Mouse (Mus musculus) stomach, postnatal 0 days (tissue): ENCODE results near the gene Dgki.

ENCODE experiments used
- CTCF ChIP-seq: IDR thresholded peaks from 2 replicates; pipeline ENCODE4 v1.5.1; 2016; ENCODE audit warnings: antibody characterized with exemption, low read depth, mild to moderate bottlenecking, moderate library complexity
- EP300 ChIP-seq: optimal IDR thresholded peaks from 2 replicates; pipeline ENCODE3; 2016; ENCODE audit warnings: antibody characterized with exemption

GRCm38 (mm10) chr6:36898412-36898811 lies 401.6 kb downstream of the Dgki start:
- TF ChIP-seq CTCF (no peak), EP300 (no peak)
